Mouse (Mus musculus): ENCODE measurements around the gene Pou2f2. TPM values are rescaled to one million over a fixed set of nuclear protein-coding genes. Genes with fewer than 3 reads are reported as not detected.
"Not testable (repeated sequence)": the region's sequence is repeated elsewhere in the genome, so short reads cannot be mapped to it uniquely, and the experiment has no call there.

Gene Pou2f2
- polyA plus RNA-seq, 1 experiment: 6.0 TPM

- no peaks in the 10 kb centered on the region for H3K4me1 ChIP-seq (ENCODE audit: control insufficient read depth, insufficient read depth, low read length)
- no peak for DNase-seq
- TF ChIP-seq POLR2A (IDR thresholded peaks at IDR 0.05; ENCODE audit: borderline replicate concordance, extremely low read depth, low read depth, low read length): no peak
- TF ChIP-seq CTCF (IDR thresholded peaks at IDR 0.05; ENCODE audit: insufficient read depth, low read length): no peak
- WGBS: 87% methylated on average over 7 of the region's 7 CpGs
- no peak overlapping the region for H3K4me3 ChIP-seq (replicated peaks; ENCODE audit: extremely low read depth, low read depth, low read length)
Measured at GRCm38 (mm10) chr7:25067338-25067737, 112.2 kb downstream of the Pou2f2 start.

GRCm38 (mm10) chr7:25063900-25064299, 115.6 kb downstream of the Pou2f2 start:
- 74% methylated on average over 8 of the region's 8 CpGs for WGBS
- TF ChIP-seq POLR2A (IDR thresholded peaks at IDR 0.05; ENCODE audit: borderline replicate concordance, extremely low read depth, low read depth, low read length): no peak
- no peak for TF ChIP-seq CTCF (IDR thresholded peaks at IDR 0.05; ENCODE audit: insufficient read depth, low read length)
- Histone ChIP-seq H3K4me1 (ENCODE audit: control insufficient read depth, insufficient read depth, low read length) (no peaks in the 10 kb centered on the region), H3K4me3 (replicated peaks; ENCODE audit: extremely low read depth, low read depth, low read length) (no peak overlapping the region)
- no peak for DNase-seq

GRCm38 (mm10) chr7:25063346-25063745, 116.2 kb downstream of the Pou2f2 start:
- WGBS: 93% methylated on average over 6 of the region's 6 CpGs
- no peak for TF ChIP-seq POLR2A (IDR thresholded peaks at IDR 0.05; ENCODE audit: borderline replicate concordance, extremely low read depth, low read depth, low read length)
- no peak for TF ChIP-seq CTCF (IDR thresholded peaks at IDR 0.05; ENCODE audit: insufficient read depth, low read length)
- DNase-seq: no peak

GRCm38 (mm10) chr7:25058836-25059235, 120.7 kb downstream of the Pou2f2 start:
- no peak for TF ChIP-seq POLR2A (IDR thresholded peaks at IDR 0.05; ENCODE audit: borderline replicate concordance, extremely low read depth, low read depth, low read length)
- no peak for TF ChIP-seq CTCF (IDR thresholded peaks at IDR 0.05; ENCODE audit: insufficient read depth, low read length)
- DNase-seq: no peak
- 83% methylated on average over 14 of the region's 14 CpGs for WGBS
- Histone ChIP-seq H3K4me1 (ENCODE audit: control insufficient read depth, insufficient read depth, low read length) (no peaks in the 10 kb centered on the region), H3K4me3 (replicated peaks; ENCODE audit: extremely low read depth, low read depth, low read length) (no peak overlapping the region)

More at GRCm38 (mm10) chr7:25063346-25063745, 116.2 kb downstream of the Pou2f2 start:
- H3K4me3 ChIP-seq (replicated peaks; ENCODE audit: extremely low read depth, low read depth, low read length): no peak overlapping the region
- H3K4me1 ChIP-seq (ENCODE audit: control insufficient read depth, insufficient read depth, low read length): no peaks in the 10 kb centered on the region

GRCm38 (mm10) chr7:25058394-25058793, 121.1 kb downstream of the Pou2f2 start:
- Histone ChIP-seq H3K4me1 (ENCODE audit: control insufficient read depth, insufficient read depth, low read length) (no peaks in the 10 kb centered on the region), H3K4me3 (replicated peaks; ENCODE audit: extremely low read depth, low read depth, low read length) (no peak overlapping the region)
- DNase-seq: no peak
- TF ChIP-seq CTCF (IDR thresholded peaks at IDR 0.05; ENCODE audit: insufficient read depth, low read length): no peak
- no peak for TF ChIP-seq POLR2A (IDR thresholded peaks at IDR 0.05; ENCODE audit: borderline replicate concordance, extremely low read depth, low read depth, low read length)
- WGBS: 81% methylated on average over 8 of the region's 8 CpGs

- H3K4me3 ChIP-seq (replicated peaks; ENCODE audit: extremely low read depth, low read depth, low read length): no peak overlapping the region
- WGBS: 86% methylated on average over 5 of the region's 5 CpGs
- DNase-seq: no peak
- no peaks in the 10 kb centered on the region for H3K4me1 ChIP-seq (ENCODE audit: control insufficient read depth, insufficient read depth, low read length)
- TF ChIP-seq POLR2A (IDR thresholded peaks at IDR 0.05; ENCODE audit: borderline replicate concordance, extremely low read depth, low read depth, low read length) (no peak), CTCF (IDR thresholded peaks at IDR 0.05; ENCODE audit: insufficient read depth, low read length) (no peak)
Measured at GRCm38 (mm10) chr7:25057888-25058287, 121.6 kb downstream of the Pou2f2 start.

GRCm38 (mm10) chr7:25056951-25057350, 122.6 kb downstream of the Pou2f2 start:
- no peak for DNase-seq
- 48% methylated on average over 4 of the region's 4 CpGs for WGBS
- no peaks in the 10 kb centered on the region for H3K4me1 ChIP-seq (ENCODE audit: control insufficient read depth, insufficient read depth, low read length)

GRCm38 (mm10) chr7:25052587-25052986, 126.9 kb downstream of the Pou2f2 start:
- Histone ChIP-seq H3K4me3 (replicated peaks; ENCODE audit: extremely low read depth, low read depth, low read length) (no peak overlapping the region), H3K4me1 (ENCODE audit: control insufficient read depth, insufficient read depth, low read length) (no peaks in the 10 kb centered on the region)
- no peak for DNase-seq
- TF ChIP-seq CTCF (IDR thresholded peaks at IDR 0.05; ENCODE audit: insufficient read depth, low read length) (no peak), POLR2A (IDR thresholded peaks at IDR 0.05; ENCODE audit: borderline replicate concordance, extremely low read depth, low read depth, low read length) (no peak)
- 82% methylated on average over 3 of the region's 3 CpGs for WGBS

More at GRCm38 (mm10) chr7:25056951-25057350, 122.6 kb downstream of the Pou2f2 start:
- TF ChIP-seq CTCF (IDR thresholded peaks at IDR 0.05; ENCODE audit: insufficient read depth, low read length) (no peak), POLR2A (IDR thresholded peaks at IDR 0.05; ENCODE audit: borderline replicate concordance, extremely low read depth, low read depth, low read length) (no peak)
- H3K4me3 ChIP-seq (replicated peaks; ENCODE audit: extremely low read depth, low read depth, low read length): no peak overlapping the region

- no peaks in the 10 kb centered on the region for H3K4me1 ChIP-seq (ENCODE audit: control insufficient read depth, insufficient read depth, low read length)
- WGBS: 84% methylated on average over 16 of the region's 16 CpGs
- H3K4me3 ChIP-seq (replicated peaks; ENCODE audit: extremely low read depth, low read depth, low read length): no peak overlapping the region
- no peak for DNase-seq
- no peak for TF ChIP-seq POLR2A (IDR thresholded peaks at IDR 0.05; ENCODE audit: borderline replicate concordance, extremely low read depth, low read depth, low read length)
- no peak for TF ChIP-seq CTCF (IDR thresholded peaks at IDR 0.05; ENCODE audit: insufficient read depth, low read length)
Measured at GRCm38 (mm10) chr7:25049295-25049930, 130.1 kb downstream of the Pou2f2 start.

GRCm38 (mm10) chr7:25047363-25047762, 132.2 kb downstream of the Pou2f2 start:
- no peak for DNase-seq

GRCm38 (mm10) chr7:25044599-25044998, 134.9 kb downstream of the Pou2f2 start:
- 94% methylated on average over 7 of the region's 7 CpGs for WGBS
- H3K4me1 ChIP-seq (ENCODE audit: control insufficient read depth, insufficient read depth, low read length); DNase-seq; H3K4me3 ChIP-seq (replicated peaks; ENCODE audit: extremely low read depth, low read depth, low read length): not testable (repeated sequence)

More at GRCm38 (mm10) chr7:25047363-25047762, 132.2 kb downstream of the Pou2f2 start:
- Histone ChIP-seq H3K4me3 (replicated peaks; ENCODE audit: extremely low read depth, low read depth, low read length) (no peak overlapping the region), H3K4me1 (ENCODE audit: control insufficient read depth, insufficient read depth, low read length) (no peaks in the 10 kb centered on the region)
- TF ChIP-seq CTCF (IDR thresholded peaks at IDR 0.05; ENCODE audit: insufficient read depth, low read length) (no peak), POLR2A (IDR thresholded peaks at IDR 0.05; ENCODE audit: borderline replicate concordance, extremely low read depth, low read depth, low read length) (no peak)
- WGBS: 91% methylated on average over 8 of the region's 8 CpGs

Measured in lung, adult 2 months (tissue).